Mouse (Mus musculus) cerebellum, adult 2 months (tissue): ENCODE data around the gene Tmem89. TPM values are rescaled to one million over a fixed set of nuclear protein-coding genes. Genes with fewer than 3 reads are reported as not detected.

Experiments used
- DNase-seq, 2 experiments: peaks; one replicate each; pipeline ENCODE4 v3.0.0; 2021
- H3K27ac ChIP-seq: fragments of 200-500 bp; 2 replicates; pipeline ENCODE4 v1.5.1; 2012; ENCODE audit warnings: low read length, control low read depth, inconsistent platforms; ENCODE audit not compliant: insufficient read depth
- H3K27me3 ChIP-seq: fragments of 200-500 bp; 2 replicates; pipeline ENCODE4 v1.6.1; 2012; ENCODE audit warnings: inconsistent platforms, mild to moderate bottlenecking, low read length, moderate library complexity; ENCODE audit not compliant: control insufficient read depth, insufficient read depth
- H3K4me1 ChIP-seq: fragments of 200-500 bp; 2 replicates; pipeline ENCODE4 v1.6.1; 2011; ENCODE audit warnings: low read length; ENCODE audit not compliant: control insufficient read depth, insufficient read depth
- H3K4me3 ChIP-seq: fragments of 200-500 bp; replicated peaks from 2 replicates; pipeline ENCODE3; 2011; ENCODE audit warnings: mild to moderate bottlenecking, low read depth, low read length, control low read depth; ENCODE audit not compliant: insufficient read depth
- CTCF ChIP-seq: fragments of 200-500 bp; IDR thresholded peaks from 2 replicates; pipeline ENCODE4 v1.5.1; 2011; ENCODE audit warnings: low read depth, mild to moderate bottlenecking, control low read depth, low read length, moderate library complexity, borderline replicate concordance; ENCODE audit not compliant: insufficient read depth
- POLR2A ChIP-seq: fragments of 200-500 bp; IDR thresholded peaks from 2 replicates; pipeline ENCODE4 v1.6.1; 2011; ENCODE audit warnings: low read length, control low read depth, borderline replicate concordance; ENCODE audit not compliant: insufficient read depth
- WGBS: fragments of 180-500 bp; shearing (Covaris S2); methylation state at CpG from one replicate; pipeline ENCODE4 v1.1.7; 2018; 5-methylcytosine and 5-hydroxymethylcytosine counted together
- polyA plus RNA-seq: library from polyadenylated mRNA; depleted of rRNA; stranded (reverse); fragments of >200 nt; gene quantifications from 2 replicates; pipeline ENCODE4 v1.2.3, GENCODE M21; 2012

The Tmem89 gene
- polyA plus RNA-seq, 1 experiment, result 0.39 TPM

- Histone ChIP-seq H3K4me3 (peak within 1 kb of the TSS; percentile 93), H3K27ac (peak within 1 kb of the TSS; percentile 86), H3K27me3 (no peaks in the 10 kb centered on the region), H3K4me1 (peaks cover 7% of the 10 kb centered on the region)
- DNase-seq, result peak; percentile 97
- peak; percentile 84 for TF ChIP-seq CTCF
- TF ChIP-seq POLR2A, result peak; percentile 96
- under 1% methylated on average over 58 of the region's 58 CpGs for WGBS
Observed at GRCm38 (mm10) chr9:108936418-108937364, 22.3 kb downstream of the Tmem89 start, which contains the start of gene Uqcrc1. Gene Uqcrc1 (plus strand): TSS chr9:108936633.

GRCm38 (mm10) chr9:108945111-108945510 lies 30.7 kb downstream of the Tmem89 start:
- DNase-seq, result no peak
- no peak overlapping the region for H3K4me3 ChIP-seq
- TF ChIP-seq CTCF, result no peak
- no peak for TF ChIP-seq POLR2A

GRCm38 (mm10) chr9:108945608-108946007 lies 31.2 kb downstream of the Tmem89 start:
- H3K4me3 ChIP-seq, result no peak overlapping the region
- no peak for TF ChIP-seq POLR2A
- no peak for TF ChIP-seq CTCF
- no peaks in the 10 kb centered on the region for H3K27me3 ChIP-seq
- WGBS, result 82% methylated on average over 5 of the region's 5 CpGs
- H3K27ac ChIP-seq, result no peak overlapping the region
- no peak for DNase-seq
- H3K4me1 ChIP-seq, result peaks cover 29% of the 10 kb centered on the region

More at GRCm38 (mm10) chr9:108945111-108945510, 30.7 kb downstream of the Tmem89 start:
- Histone ChIP-seq H3K27me3 (no peaks in the 10 kb centered on the region), H3K4me1 (peaks cover 25% of the 10 kb centered on the region), H3K27ac (no peak overlapping the region)
- WGBS, result 77% methylated on average over 9 of the region's 9 CpGs

- TF ChIP-seq POLR2A (no peak), CTCF (no peak)
- no peaks in the 10 kb centered on the region for H3K27me3 ChIP-seq
- DNase-seq, result peak; percentile 60 to 62
- WGBS, result 44% methylated on average over 13 of the region's 13 CpGs
- H3K4me1 ChIP-seq, result peaks cover 24% of the 10 kb centered on the region
- peak overlapping the region; percentile 25 for H3K27ac ChIP-seq
- no peak overlapping the region for H3K4me3 ChIP-seq
Observed at GRCm38 (mm10) chr9:108949231-108949966, 35.0 kb downstream of the Tmem89 start.

GRCm38 (mm10) chr9:108949967-108950728 lies 35.7 kb downstream of the Tmem89 start:
- Histone ChIP-seq H3K27me3 (no peaks in the 10 kb centered on the region), H3K4me1 (peaks cover 26% of the 10 kb centered on the region), H3K4me3 (no peak overlapping the region), H3K27ac (peak overlapping the region; percentile 25)
- 21% methylated on average over 9 of the region's 9 CpGs for WGBS
- TF ChIP-seq CTCF (no peak), POLR2A (no peak)
- DNase-seq, result peak; percentile 54 to 61

- TF ChIP-seq POLR2A (no peak), CTCF (no peak)
- DNase-seq, result no peak
- Histone ChIP-seq H3K4me3 (no peak within 1 kb of the TSS), H3K27ac (no peak within 1 kb of the TSS), H3K27me3 (no peaks in the 10 kb centered on the region), H3K4me1 (peaks cover 34% of the 10 kb centered on the region)
- 13% methylated on average over 15 of the region's 15 CpGs for WGBS
Observed at GRCm38 (mm10) chr9:108953081-108953636, 38.7 kb downstream of the Tmem89 start, which contains the start of gene Col7a1. Gene Col7a1 (plus strand): TSS chr9:108953586.

- TF ChIP-seq POLR2A (no peak), CTCF (no peak)
- no peaks in the 10 kb centered on the region for H3K27me3 ChIP-seq
- peak in 1 of 2 experiments; percentile 25 for DNase-seq
- no peak overlapping the region for H3K4me3 ChIP-seq
- peaks cover 16% of the 10 kb centered on the region for H3K4me1 ChIP-seq
- H3K27ac ChIP-seq, result no peak overlapping the region
- 73% methylated on average over 11 of the region's 11 CpGs for WGBS
Observed at GRCm38 (mm10) chr9:108955241-108955640, 40.8 kb downstream of the Tmem89 start.
